Mouse (Mus musculus) embryonic fibroblast, embryonic 13.5 days (primary cell): ENCODE results near the gene Zfp146.

Source experiments
- CTCF ChIP-seq: IDR thresholded peaks from 2 replicates; pipeline ENCODE4 v1.5.1; 2011; ENCODE audit warnings: mild to moderate bottlenecking, control low read depth, low read length, moderate library complexity, borderline replicate concordance; ENCODE audit not compliant: insufficient read depth
- POLR2A ChIP-seq: IDR thresholded peaks from 2 replicates; pipeline ENCODE4 v1.6.1; 2011; ENCODE audit warnings: low read depth, mild to moderate bottlenecking, control low read depth, low read length, moderate library complexity

- TF ChIP-seq CTCF = no peak
- no peak for TF ChIP-seq POLR2A
Observed at GRCm38 (mm10) chr7:30132396-30132795, 37.2 kb downstream of the Zfp146 start.
